Mouse (Mus musculus): ENCODE measurements around the gene Ttc1. TPM values are rescaled to one million over a fixed set of nuclear protein-coding genes. Genes with fewer than 3 reads are reported as not detected.

The Ttc1 gene
- polyA plus RNA-seq, 1 experiment from 2014 or later = 57.3 TPM

DNA sequence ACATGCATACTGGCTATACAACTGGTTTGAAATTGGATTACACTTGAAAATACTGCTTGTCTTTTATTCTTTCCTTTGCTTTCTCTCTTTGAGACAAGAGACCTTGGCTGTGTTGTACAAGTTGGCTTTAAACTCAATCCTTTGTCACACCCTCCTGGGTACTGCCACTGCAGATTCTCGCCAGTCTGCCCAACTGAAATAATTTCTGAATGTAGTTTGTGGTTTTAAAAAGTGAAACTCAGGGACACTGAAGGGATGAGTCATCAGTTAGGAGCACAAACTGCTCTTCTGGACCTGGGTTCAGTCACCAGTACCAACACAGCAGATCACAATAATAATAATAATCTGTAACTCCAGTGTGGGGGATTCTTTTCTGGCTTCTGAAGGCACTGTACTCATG lies 44.3 kb downstream of the Ttc1 start:
- Histone ChIP-seq H3K4me3 (no peak overlapping the region), H3K4me1 (replicated peaks) (peaks cover 3% of the 10 kb centered on the region; the same call in 1 of the 2 replicates), H3K9me3 (replicated peaks) (no peaks in the 10 kb centered on the region), H3K27ac (ENCODE audit: poor library complexity, severe bottlenecking) (0 out of 2 replicates have a peak overlapping the region, but pooled peaks have one; percentile 47), H3K36me3 (peaks cover 42% of the 10 kb centered on the region), H3K9ac (no peak overlapping the region), H3K27me3 (replicated peaks) (no peaks in the 10 kb centered on the region), H3K4me2 (no peak overlapping the region)
- WGBS = 68% methylated on average over 1 of the region's 1 CpGs
- ATAC-seq (ENCODE audit: insufficient number of reproducible peaks, low FRiP score) = no peak

DNA sequence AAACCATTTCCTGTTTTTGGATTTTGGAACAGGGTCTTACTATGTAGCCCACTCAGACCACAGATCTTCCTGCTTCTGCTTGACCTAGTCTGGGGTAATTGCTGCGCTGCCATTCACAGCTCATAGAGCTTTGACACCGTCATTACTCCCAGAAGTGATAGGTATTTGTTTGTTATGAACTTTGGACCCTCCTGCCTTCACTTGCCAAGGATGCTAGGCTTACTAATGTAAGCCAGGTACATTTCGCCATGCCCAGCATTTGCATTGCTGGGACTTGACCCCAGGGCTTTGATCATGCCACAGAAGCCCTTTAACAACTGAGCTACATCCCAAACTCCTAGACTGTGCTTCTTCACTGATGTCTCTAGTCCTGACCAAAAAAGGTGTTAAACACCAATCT lies 47.5 kb downstream of the Ttc1 start:
- Histone ChIP-seq H3K9ac (no peak overlapping the region), H3K4me2 (no peak overlapping the region), H3K27ac (ENCODE audit: poor library complexity, severe bottlenecking) (no peak overlapping the region), H3K4me1 (replicated peaks) (peaks cover 3% of the 10 kb centered on the region; the same call in 1 of the 2 replicates), H3K27me3 (replicated peaks) (no peaks in the 10 kb centered on the region), H3K4me3 (no peak overlapping the region), H3K36me3 (peaks cover 45% of the 10 kb centered on the region), H3K9me3 (replicated peaks) (no peaks in the 10 kb centered on the region)
- no peak for ATAC-seq (ENCODE audit: insufficient number of reproducible peaks, low FRiP score)
- 92% methylated on average over 3 of the region's 3 CpGs for whole genome bisulfite sequencing

DNA sequence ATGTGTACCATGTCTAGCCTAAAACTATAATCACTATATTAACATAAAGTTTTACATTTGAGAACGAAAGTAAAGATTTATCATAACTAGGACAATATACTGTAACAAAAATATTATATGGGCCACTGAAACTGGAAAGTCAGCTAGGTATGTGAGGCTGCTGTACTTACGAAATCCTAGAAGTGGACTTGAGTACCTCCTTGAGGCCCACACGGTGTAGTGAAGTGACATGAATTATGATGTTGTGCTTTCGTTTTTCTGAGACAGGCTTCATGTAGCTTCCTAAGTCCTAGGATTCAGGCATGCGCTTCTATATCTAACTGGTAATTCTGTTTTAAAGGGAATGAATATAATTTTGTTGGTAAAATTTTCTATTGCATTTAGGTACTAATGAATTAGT lies 49.2 kb downstream of the Ttc1 start:
- peaks cover 1% of the 10 kb centered on the region; the same call in 1 of the 2 replicates for H3K4me1 ChIP-seq (replicated peaks)
- 79% methylated on average over 5 of the region's 5 CpGs for WGBS
- ATAC-seq (ENCODE audit: insufficient number of reproducible peaks, low FRiP score) = no peak
- H3K27me3 ChIP-seq (replicated peaks) = no peaks in the 10 kb centered on the region
- H3K4me2 ChIP-seq = no peak overlapping the region
- no peak overlapping the region for H3K4me3 ChIP-seq
- peaks cover 46% of the 10 kb centered on the region for H3K36me3 ChIP-seq
- H3K9me3 ChIP-seq (replicated peaks) = no peaks in the 10 kb centered on the region
- H3K27ac ChIP-seq (ENCODE audit: poor library complexity, severe bottlenecking) = no peak overlapping the region
- H3K9ac ChIP-seq = no peak overlapping the region

DNA sequence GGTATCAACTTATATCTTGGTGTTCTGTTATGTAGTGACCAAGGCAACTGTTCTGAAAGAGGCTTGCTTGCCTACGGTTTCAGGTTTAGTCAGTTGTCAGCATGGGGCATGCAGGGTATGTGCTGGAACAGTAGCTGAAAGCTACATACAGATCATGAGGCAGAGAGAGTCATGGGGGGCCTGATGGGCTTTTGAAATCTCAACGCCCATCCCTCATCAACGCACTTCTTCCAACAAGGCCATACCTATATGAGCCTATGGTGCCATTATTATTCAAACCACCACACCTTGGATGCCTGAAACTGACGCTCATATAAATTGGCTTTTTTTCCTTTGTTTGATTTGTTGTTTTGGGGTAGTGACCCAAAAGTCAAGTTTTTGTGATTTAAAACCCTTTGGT lies 51.2 kb downstream of the Ttc1 start:
- no peak overlapping the region for H3K27ac ChIP-seq (ENCODE audit: poor library complexity, severe bottlenecking)
- peaks cover 64% of the 10 kb centered on the region for H3K36me3 ChIP-seq
- H3K4me1 ChIP-seq (replicated peaks) = no peaks in the 10 kb centered on the region
- 89% methylated on average over 4 of the region's 4 CpGs for WGBS
- H3K4me3 ChIP-seq = no peak overlapping the region
- ATAC-seq (ENCODE audit: insufficient number of reproducible peaks, low FRiP score) = no peak
- H3K9ac ChIP-seq = no peak overlapping the region
- no peak overlapping the region for H3K4me2 ChIP-seq
- H3K27me3 ChIP-seq (replicated peaks) = no peaks in the 10 kb centered on the region
- no peaks in the 10 kb centered on the region for H3K9me3 ChIP-seq (replicated peaks)

DNA sequence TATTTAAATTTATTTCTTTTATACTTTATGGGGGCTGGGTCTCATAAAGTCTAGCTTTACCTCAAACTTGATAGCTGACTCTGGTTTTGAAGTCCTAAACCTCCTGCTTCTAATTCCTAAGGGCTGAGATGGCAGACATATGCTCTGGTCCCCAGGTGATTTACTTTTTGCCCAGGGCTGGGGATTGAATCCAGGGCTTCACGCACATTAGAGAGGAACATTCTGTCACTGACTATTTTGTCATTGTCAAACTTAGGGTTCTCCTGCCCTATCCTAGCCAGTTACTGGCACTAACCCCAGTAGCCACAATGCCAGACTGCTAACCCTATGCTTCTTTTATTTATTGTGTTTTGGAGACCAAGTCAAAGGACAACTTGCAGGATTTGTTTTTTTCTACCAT lies 59.0 kb downstream of the Ttc1 start:
- peaks cover 69% of the 10 kb centered on the region for H3K36me3 ChIP-seq
- no peak for ATAC-seq (ENCODE audit: insufficient number of reproducible peaks, low FRiP score)
- 85% methylated on average over 1 of the region's 1 CpGs for WGBS

DNA sequence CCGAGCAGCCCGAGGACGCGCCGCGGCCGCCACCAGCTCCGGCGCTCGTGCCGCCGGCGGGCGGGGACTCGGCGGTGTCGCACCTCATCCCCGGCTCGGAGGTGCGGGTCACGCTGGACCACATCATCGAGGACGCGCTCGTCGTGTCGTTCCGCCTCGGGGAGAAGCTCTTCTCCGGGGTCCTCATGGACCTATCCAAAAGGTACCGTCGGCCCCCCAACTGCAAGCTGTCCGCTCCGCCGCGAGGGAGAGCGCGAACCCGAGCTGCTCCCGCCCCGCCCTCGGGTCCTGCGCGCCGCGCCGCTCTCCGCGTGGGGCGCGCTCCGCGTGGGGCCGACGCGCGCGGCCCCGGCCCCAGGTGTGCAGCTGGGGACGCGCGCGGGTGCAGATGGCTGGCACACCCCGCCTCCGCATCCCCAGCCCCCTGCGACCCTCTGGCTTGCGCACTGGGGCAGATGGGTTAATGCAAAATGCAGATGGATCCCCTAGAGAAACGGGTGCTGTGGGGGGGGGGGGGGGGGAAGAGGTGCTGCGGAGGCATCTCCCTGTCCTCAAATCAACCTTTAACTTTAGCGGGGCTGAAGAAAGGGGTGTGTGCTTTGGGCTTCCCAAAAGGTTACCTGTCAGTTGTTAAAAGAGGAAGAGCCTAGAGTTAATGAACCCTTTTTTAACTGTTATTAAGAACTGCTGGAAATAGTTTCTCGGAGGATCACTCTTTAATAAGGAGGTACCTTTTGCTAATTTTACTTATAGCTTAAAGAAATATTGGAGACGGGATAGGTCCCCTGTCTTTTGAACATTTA lies 65.2 kb downstream of the Ttc1 start:
- Histone ChIP-seq H3K36me3 (peaks cover 17% of the 10 kb centered on the region), H3K4me2 (peak overlapping the region; percentile 97), H3K4me3 (peak overlapping the region; percentile 85), H3K9ac (peak overlapping the region; percentile 93), H3K9me3 (replicated peaks) (no peaks in the 10 kb centered on the region), H3K4me1 (replicated peaks) (peaks cover 15% of the 10 kb centered on the region), H3K27me3 (replicated peaks) (no peaks in the 10 kb centered on the region), H3K27ac (ENCODE audit: poor library complexity, severe bottlenecking) (peak overlapping the region; percentile 90)
- ATAC-seq (ENCODE audit: insufficient number of reproducible peaks, low FRiP score) = peak; percentile 48
- WGBS = under 1% methylated on average over 72 of the region's 72 CpGs

More for the DNA sequence above, 59.0 kb downstream of the Ttc1 start:
- Histone ChIP-seq H3K9ac (no peak overlapping the region), H3K27me3 (replicated peaks) (no peaks in the 10 kb centered on the region), H3K4me2 (no peak overlapping the region), H3K4me3 (no peak overlapping the region), H3K4me1 (replicated peaks) (0 out of 2 replicates have a peak, but pooled peaks cover 3% of the 10 kb centered on the region), H3K27ac (ENCODE audit: poor library complexity, severe bottlenecking) (no peak overlapping the region), H3K9me3 (replicated peaks) (no peaks in the 10 kb centered on the region)

DNA sequence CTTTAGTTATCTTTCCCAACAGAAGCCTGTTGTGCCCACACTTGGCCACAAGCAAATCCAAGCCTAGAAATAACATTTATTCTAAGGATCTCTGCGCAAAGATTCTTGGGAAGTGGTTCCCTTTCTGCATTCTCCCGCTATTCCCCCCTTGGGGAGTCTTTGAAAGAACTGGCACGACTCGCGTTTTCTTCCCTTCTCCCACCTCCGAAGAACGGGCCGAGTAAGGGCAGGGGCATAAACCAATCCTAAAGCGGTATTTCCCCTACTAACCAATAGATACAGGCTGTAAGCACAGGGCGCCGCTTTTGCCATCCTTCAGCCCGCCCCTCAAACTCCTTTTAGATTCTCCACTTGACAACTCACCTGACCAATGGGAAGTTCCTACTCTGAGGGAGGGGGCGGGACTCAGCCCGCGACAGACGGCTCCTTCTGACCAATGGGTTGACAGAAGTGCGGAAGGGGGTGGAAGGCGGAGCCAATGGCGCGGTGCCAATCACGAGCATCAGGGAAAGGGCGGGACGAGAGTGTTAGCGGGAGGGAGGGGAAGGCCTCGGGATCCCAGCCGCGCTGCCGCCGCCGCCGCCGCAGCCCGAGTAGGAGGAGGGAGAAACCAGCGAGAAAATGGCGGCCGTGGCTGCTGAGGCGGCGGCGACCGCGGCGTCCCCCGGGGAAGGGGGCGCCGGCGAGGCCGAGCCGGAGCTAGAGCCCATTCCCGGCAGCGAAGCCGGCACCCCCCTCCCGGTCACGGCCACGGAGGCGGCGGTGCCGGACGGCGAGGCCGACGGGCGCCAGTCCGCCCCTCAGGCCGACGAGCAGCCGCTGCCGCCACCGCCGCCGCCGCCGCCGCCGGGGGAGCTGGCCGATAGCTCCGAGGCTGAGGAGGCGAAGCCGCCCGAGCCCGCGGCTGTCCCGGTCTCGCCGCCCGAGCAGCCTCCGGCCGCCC lies 66.1 kb downstream of the Ttc1 start, which contains the start of gene Pwwp2a:
Gene Pwwp2a (plus strand): TSS at position 527 of the 943 bp plus-strand sequence.
- peaks cover 13% of the 10 kb centered on the region for H3K36me3 ChIP-seq
- H3K4me1 ChIP-seq (replicated peaks) = peaks cover 15% of the 10 kb centered on the region
- peak within 1 kb of the TSS; percentile 85 for H3K4me3 ChIP-seq
- H3K9ac ChIP-seq = peak within 1 kb of the TSS; percentile 93
- H3K4me2 ChIP-seq = peak within 1 kb of the TSS; percentile 97
- no peaks in the 10 kb centered on the region for H3K27me3 ChIP-seq (replicated peaks)
- under 1% methylated on average over 87 of the region's 87 CpGs for WGBS
- peak within 1 kb of the TSS; percentile 90 for H3K27ac ChIP-seq (ENCODE audit: poor library complexity, severe bottlenecking)
- peak; percentile 100 for ATAC-seq (ENCODE audit: insufficient number of reproducible peaks, low FRiP score)
- no peaks in the 10 kb centered on the region for H3K9me3 ChIP-seq (replicated peaks)

Other genes with a start within 250 kb of the Ttc1 start
- 18.9 and 22.9 TPM in 2 replicates for gene Ccnjl, start 219.2 kb downstream of the Ttc1 start, polyA plus RNA-seq (2016; fragmentation: Nextera tagmentation; extraction: Ambion mirVana)
- gene 4933415A04Rik, start 161.0 kb downstream of the Ttc1 start, polyA plus RNA-seq (2016; fragmentation: Nextera tagmentation; extraction: Ambion mirVana) = 4.6 and 5.6 TPM in 2 replicates
- gene Fabp6, start 146.5 kb downstream of the Ttc1 start, polyA plus RNA-seq (2016; fragmentation: Nextera tagmentation; extraction: Ambion mirVana) = not detected in 2 replicates
- 31.4 and 31.9 TPM in 2 replicates for gene Pwwp2a, start 66.0 kb downstream of the Ttc1 start, polyA plus RNA-seq (2016; fragmentation: Nextera tagmentation; extraction: Ambion mirVana)
- 6.1 and 6.2 TPM in 2 replicates for gene Adra1b, start 153.2 kb upstream of the Ttc1 start, polyA plus RNA-seq (2016; fragmentation: Nextera tagmentation; extraction: Ambion mirVana)

Data from heart, embryonic 12.5 days (tissue).